In the genomic region with DNA sequence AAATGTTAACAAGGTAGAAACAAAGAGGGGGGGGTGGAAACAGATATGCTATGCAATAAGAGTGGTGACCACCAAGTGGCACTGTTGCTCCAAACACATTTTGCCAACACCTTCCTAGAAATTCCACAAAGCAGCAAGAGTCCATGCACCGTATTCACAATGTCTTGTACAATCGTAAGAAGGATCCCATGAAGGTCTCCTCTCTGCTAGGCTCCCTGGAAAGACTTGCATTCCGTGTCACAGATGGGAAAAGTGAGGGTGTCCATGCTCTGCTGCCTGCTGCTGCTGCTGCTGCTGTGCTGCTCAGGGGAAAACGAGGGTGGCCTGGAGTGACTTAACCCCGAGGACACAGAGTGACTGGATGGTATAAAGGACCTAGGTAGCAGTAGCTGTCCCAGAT, we compare ENCODE assay signal across 8 mouse cellular contexts. TPM values are rescaled to one million over a fixed set of nuclear protein-coding genes. Genes with fewer than 3 reads are reported as not detected.
DNase-seq lines count a peak whose midpoint lies in the region; ATAC-seq and TF ChIP-seq lines count a peak whose summit lies in the region.

No protein-coding gene starts in this region.

- no peak overlapping the region for H3K27ac ChIP-seq in ES-E14 (ENCODE audit: insufficient read depth, low read depth, low read length, poor library complexity, severe bottlenecking)
- H3K27ac ChIP-seq in forebrain, embryonic 11.5 days (ENCODE audit: low read depth, low read length) = no peak overlapping the region
- no peak overlapping the region for H3K27ac ChIP-seq in intestine, postnatal 0 days (ENCODE audit: low read depth, low read length)
- H3K27ac ChIP-seq in lung, embryonic 14.5 days (ENCODE audit: low read depth) = no peak overlapping the region

- WGBS in forebrain, embryonic 11.5 days = 13% methylated on average over 5 of the region's 5 CpGs
- WGBS in intestine, postnatal 0 days = 15% methylated on average over 5 of the region's 5 CpGs
- WGBS in lung, embryonic 14.5 days = 12% methylated on average over 5 of the region's 5 CpGs

- H3K4me1 ChIP-seq in ES-E14 (ENCODE audit: control insufficient read depth in 2 of 2, insufficient read depth in 2 of 2, low read length in 2 of 2, poor library complexity in 1 of 2) = no peaks in the 10 kb centered on the region
- no peaks in the 10 kb centered on the region for H3K4me1 ChIP-seq in forebrain, embryonic 11.5 days (replicated peaks; ENCODE audit: control insufficient read depth, insufficient read depth, low read length)
- H3K4me1 ChIP-seq in intestine, postnatal 0 days (replicated peaks; ENCODE audit: control insufficient read depth, insufficient read depth, low read length) = no peaks in the 10 kb centered on the region
- H3K4me1 ChIP-seq in lung, embryonic 14.5 days (ENCODE audit: insufficient read depth) = no peaks in the 10 kb centered on the region

- H3K9ac ChIP-seq in ES-E14 (ENCODE audit: insufficient read depth, low read depth, low read length, poor library complexity, severe bottlenecking) = no peak overlapping the region
- no peak overlapping the region for H3K9ac ChIP-seq in forebrain, embryonic 11.5 days (ENCODE audit: low read length)
- H3K9ac ChIP-seq in intestine, postnatal 0 days (ENCODE audit: low read depth, low read length) = no peak overlapping the region
- H3K9ac ChIP-seq in lung, embryonic 14.5 days = no peak overlapping the region

- peak; percentile 29 for DNase-seq in gastrocnemius, postnatal 10 days
- no peak for DNase-seq in gastrocnemius, postnatal 25 days
- DNase-seq in ES-E14 (ENCODE audit: low read depth, low spot score) = no peak
- DNase-seq in forebrain, embryonic 11.5 days (ENCODE audit: low spot score) = no peak
- peak; percentile 80 for DNase-seq in lung, embryonic 14.5 days
- peak; percentile 61 to 69 for DNase-seq in right cerebral cortex, postnatal 10 days (ENCODE audit: low spot score in 2 of 2)
- no peak for DNase-seq in gastrocnemius, adult 18-20 months (ENCODE audit: low spot score)

- no peaks in the 10 kb centered on the region for H3K27me3 ChIP-seq in forebrain, embryonic 11.5 days (ENCODE audit: control insufficient read depth, insufficient read depth, low read length)
- H3K27me3 ChIP-seq in intestine, postnatal 0 days (replicated peaks; ENCODE audit: control insufficient read depth, insufficient read depth, low read length) = no peaks in the 10 kb centered on the region
- no peaks in the 10 kb centered on the region for H3K27me3 ChIP-seq in lung, embryonic 14.5 days (ENCODE audit: insufficient read depth, low read length)

- peak overlapping the region; percentile 6; the same call in 1 of the 2 replicates for H3K4me2 ChIP-seq in forebrain, embryonic 11.5 days (ENCODE audit: low read depth, low read length, severe bottlenecking)
- H3K4me2 ChIP-seq in intestine, postnatal 0 days (replicated peaks; ENCODE audit: low read depth) = peak overlapping the region; percentile 51
- peak overlapping the region; percentile 41; the same call in 1 of the 2 replicates for H3K4me2 ChIP-seq in lung, embryonic 14.5 days

- in situ Hi-C loops in ES-E14 (cut with MboI; ENCODE audit: low sequenced_read_pairs in 2 of 2, unreplicated experiment in 2 of 2) = no loop called here

- H3K4me3 ChIP-seq in ES-E14 (ENCODE audit: insufficient read depth in 1 of 2, low read depth in 1 of 2, low read length in 2 of 2, poor library complexity in 1 of 2, severe bottlenecking in 1 of 2) = no peak overlapping the region
- H3K4me3 ChIP-seq in forebrain, embryonic 11.5 days (ENCODE audit: low read depth, low read length) = no peak overlapping the region
- H3K4me3 ChIP-seq in intestine, postnatal 0 days (ENCODE audit: low read depth, low read length) = no peak overlapping the region
- no peak overlapping the region for H3K4me3 ChIP-seq in lung, embryonic 14.5 days (ENCODE audit: low read depth, low read length)

- H3K9me3 ChIP-seq in ES-E14 (ENCODE audit: control insufficient read depth, insufficient read depth, low read depth, low read length) = no peaks in the 10 kb centered on the region
- H3K9me3 ChIP-seq in forebrain, embryonic 11.5 days (ENCODE audit: control insufficient read depth, low read length) = no peaks in the 10 kb centered on the region
- H3K9me3 ChIP-seq in intestine, postnatal 0 days (ENCODE audit: control insufficient read depth) = no peaks in the 10 kb centered on the region
- H3K9me3 ChIP-seq in lung, embryonic 14.5 days (ENCODE audit: low read depth, low read length) = no peaks in the 10 kb centered on the region

- ATAC-seq in forebrain, embryonic 11.5 days (replicated peaks; ENCODE audit: low FRiP score) = no peak
- no peak for ATAC-seq in intestine, postnatal 0 days
- no peak; the same call in 1 of the 2 replicates for ATAC-seq in lung, embryonic 14.5 days (ENCODE audit: insufficient read depth)

- no peaks in the 10 kb centered on the region for H3K36me3 ChIP-seq in ES-E14 (ENCODE audit: control insufficient read depth, insufficient read depth, low read length, poor library complexity, severe bottlenecking)
- no peaks in the 10 kb centered on the region for H3K36me3 ChIP-seq in forebrain, embryonic 11.5 days (ENCODE audit: control insufficient read depth, insufficient read depth, low read length)
- H3K36me3 ChIP-seq in intestine, postnatal 0 days (ENCODE audit: control insufficient read depth, insufficient read depth) = no peaks in the 10 kb centered on the region
- no peaks in the 10 kb centered on the region for H3K36me3 ChIP-seq in lung, embryonic 14.5 days (ENCODE audit: insufficient read depth)

- TF ChIP-seq CTCF in intestine, postnatal 0 days (IDR thresholded peaks at IDR 0.05; ENCODE audit: low read depth) = peak; percentile 87
- TF ChIP-seq CTCF in lung, embryonic 14.5 days (IDR thresholded peaks at IDR 0.05; ENCODE audit: low read depth) = peak; percentile 85

TF ChIP-seq in ES-E14, 5 proteins besides CTCF, POLR2A, EP300 and RAD21:
- TF ChIP-seq ZNF384 (IDR thresholded peaks at IDR 0.05; ENCODE audit: low read depth, low read length) (no peak), HCFC1 (IDR thresholded peaks at IDR 0.05; ENCODE audit: borderline replicate concordance, insufficient read depth, low read length) (no peak), ZC3H11A (IDR thresholded peaks at IDR 0.05; ENCODE audit: borderline replicate concordance, low read depth, low read length) (0 out of 2 replicates have a peak, but pooled peaks have one; percentile 34)

RNA-seq across cellular contexts. Expression of gene Dhrs7c, which starts 21.6 kb away (rescaled TPM):
- total RNA-seq in gastrocnemius, postnatal 10 days (2021) = 100 to 1,000 TPM; 357 to 408 TPM
- total RNA-seq in gastrocnemius, postnatal 25 days (2021) = 100 to 1,000 TPM; 392 to 453 TPM
- not detected in 2 replicates for total RNA-seq in ES-E14 (2012; rRNA removed)
- not detected in 2 replicates for polyA plus RNA-seq in forebrain, embryonic 11.5 days (2014; fragmentation: Nextera tagmentation; extraction: Ambion mirVana)
- polyA plus RNA-seq in intestine, postnatal 0 days (2015; fragmentation: Nextera tagmentation; extraction: Ambion mirVana) = not detected in 2 replicates
- polyA plus RNA-seq in lung, embryonic 14.5 days (2014; fragmentation: Nextera tagmentation; extraction: Ambion mirVana) = 0.49 TPM in 1 of 2 replicates, not detected in the other
- total RNA-seq in gastrocnemius, adult 18-20 months (2021) = 100 to 1,000 TPM; 224 to 340 TPM

RNA-seq across cellular contexts. Expression of gene Gsg1l2, which starts 45.2 kb away (rescaled TPM):
- not detected for total RNA-seq in gastrocnemius, postnatal 10 days (2021)
- not detected for total RNA-seq in gastrocnemius, postnatal 25 days (2021)
- total RNA-seq in ES-E14 (2012; rRNA removed) = not detected in 2 replicates
- not detected in 2 replicates for polyA plus RNA-seq in forebrain, embryonic 11.5 days (2014; fragmentation: Nextera tagmentation; extraction: Ambion mirVana)
- 0.23 TPM in 1 of 2 replicates, not detected in the other for polyA plus RNA-seq in intestine, postnatal 0 days (2015; fragmentation: Nextera tagmentation; extraction: Ambion mirVana)
- not detected in 2 replicates for polyA plus RNA-seq in lung, embryonic 14.5 days (2014; fragmentation: Nextera tagmentation; extraction: Ambion mirVana)
- total RNA-seq in gastrocnemius, adult 18-20 months (2021) = not detected

RNA-seq across cellular contexts. Expression of gene Glp2r, which starts 48.7 kb away (rescaled TPM):
- under 1 TPM; 0.09 to 0.12 TPM for total RNA-seq in gastrocnemius, postnatal 10 days (2021)
- total RNA-seq in gastrocnemius, postnatal 25 days (2021) = under 1 TPM; 0.19 to 0.51 TPM
- not detected in 2 replicates for total RNA-seq in ES-E14 (2012; rRNA removed)
- 0.05 TPM in 1 of 2 replicates, not detected in the other for polyA plus RNA-seq in forebrain, embryonic 11.5 days (2014; fragmentation: Nextera tagmentation; extraction: Ambion mirVana)
- polyA plus RNA-seq in intestine, postnatal 0 days (2015; fragmentation: Nextera tagmentation; extraction: Ambion mirVana) = 2.8 and 2.9 TPM in 2 replicates
- polyA plus RNA-seq in lung, embryonic 14.5 days (2014; fragmentation: Nextera tagmentation; extraction: Ambion mirVana) = 0.11 and 0.12 TPM in 2 replicates
- total RNA-seq in gastrocnemius, adult 18-20 months (2021) = under 1 TPM; 0.43 to 0.59 TPM

Comparison
In these comparisons a context has a peak if more than half of its experiments do, and no peak if none do; other contexts are left out.
1. DNase-seq: peak in gastrocnemius, postnatal 10 days (single experiment), lung, embryonic 14.5 days (single experiment) and right cerebral cortex, postnatal 10 days (2 of 2); none in gastrocnemius, postnatal 25 days (single experiment), ES-E14 (single experiment), forebrain, embryonic 11.5 days (single experiment) and gastrocnemius, adult 18-20 months (single experiment).
2. RNA of gene Dhrs7c, which starts 21.6 kb away (total RNA-seq): 392 to 453 TPM in gastrocnemius, postnatal 25 days, 357 to 408 TPM in gastrocnemius, postnatal 10 days and 224 to 340 TPM in gastrocnemius, adult 18-20 months; not detected in ES-E14; every median in the first group is over 100 times any median in the second.
3. Peak in every context shown above with its lines, with median percentiles within 50 percentile points of each other: H3K4me2 ChIP-seq.